ENCODE assay signal across 8 mouse cellular contexts in genomic region chr1:173367356-173368046, GRCm38 (mm10). TPM values are rescaled to one million over a fixed set of nuclear protein-coding genes. Genes with fewer than 3 reads are reported as not detected.
DNase-seq lines count a peak whose midpoint lies in the region; ATAC-seq and TF ChIP-seq lines count a peak whose summit lies in the region.

Cadm3 (minus strand) TSS chr1:173367695.

- H3K27me3 ChIP-seq in E14TG2a.4 (ENCODE audit: insufficient read depth, low read length), result peaks cover 78% of the 10 kb centered on the region
- peaks cover 40% of the 10 kb centered on the region for H3K27me3 ChIP-seq in embryonic facial prominence, embryonic 13.5 days
- H3K27me3 ChIP-seq in heart, embryonic 10.5 days (ENCODE audit: insufficient read depth, poor library complexity, severe bottlenecking), result peaks cover 40% of the 10 kb centered on the region
- H3K27me3 ChIP-seq in midbrain, embryonic 13.5 days, result no peaks in the 10 kb centered on the region

- H3K4me2 ChIP-seq in embryonic facial prominence, embryonic 13.5 days, result peak within 1 kb of the TSS; percentile 95
- H3K4me2 ChIP-seq in midbrain, embryonic 13.5 days (replicated peaks), result peak within 1 kb of the TSS; percentile 84

- H3K36me3 ChIP-seq in E14TG2a.4 (ENCODE audit: insufficient read depth, low read length), result no peaks in the 10 kb centered on the region
- H3K36me3 ChIP-seq in embryonic facial prominence, embryonic 13.5 days, result no peaks in the 10 kb centered on the region
- no peaks in the 10 kb centered on the region for H3K36me3 ChIP-seq in heart, embryonic 10.5 days
- H3K36me3 ChIP-seq in midbrain, embryonic 13.5 days, result no peaks in the 10 kb centered on the region

- peak; percentile 13 for DNase-seq in adrenal gland, postnatal 25 days
- DNase-seq in heart, embryonic 10.5 days (ENCODE audit: low spot score), result peak; percentile 77
- peak; percentile 47 for DNase-seq in left cerebral cortex, adult 11 months (ENCODE audit: low spot score)
- DNase-seq in urinary bladder, adult 2 months (ENCODE audit: low spot score), result no peak
- no peak for DNase-seq in spleen, postnatal 4 days (ENCODE audit: low spot score in 2 of 2)

- H3K9ac ChIP-seq in embryonic facial prominence, embryonic 13.5 days, result peak within 1 kb of the TSS; percentile 76
- peak within 1 kb of the TSS; percentile 96 for H3K9ac ChIP-seq in midbrain, embryonic 13.5 days (replicated peaks)

- WGBS in embryonic facial prominence, embryonic 13.5 days, result under 1% methylated on average over 41 of the region's 46 CpGs
- WGBS in heart, embryonic 10.5 days, result under 1% methylated on average over 37 of the region's 46 CpGs
- under 1% methylated on average over 41 of the region's 46 CpGs for WGBS in midbrain, embryonic 13.5 days

- ATAC-seq in embryonic facial prominence, embryonic 13.5 days (ENCODE audit: insufficient number of reproducible peaks, insufficient read depth, low FRiP score, low TSS enrichment, low read depth), result peak; percentile 52; the same call in 1 of the 2 replicates
- ATAC-seq in midbrain, embryonic 13.5 days, result peak; percentile 88

- H3K4me1 ChIP-seq in E14TG2a.4 (replicated peaks; ENCODE audit: low read depth, low read length), result peaks cover 24% of the 10 kb centered on the region
- peaks cover 18% of the 10 kb centered on the region for H3K4me1 ChIP-seq in embryonic facial prominence, embryonic 13.5 days
- H3K4me1 ChIP-seq in heart, embryonic 10.5 days, result peaks cover 23% of the 10 kb centered on the region
- H3K4me1 ChIP-seq in midbrain, embryonic 13.5 days (replicated peaks), result peaks cover 46% of the 10 kb centered on the region

- H3K27ac ChIP-seq in embryonic facial prominence, embryonic 13.5 days, result 0 out of 2 replicates have a peak within 1 kb of the TSS, but pooled peaks have one; percentile 11
- no peak within 1 kb of the TSS for H3K27ac ChIP-seq in heart, embryonic 10.5 days
- peak within 1 kb of the TSS; percentile 93 for H3K27ac ChIP-seq in midbrain, embryonic 13.5 days

- H3K9me3 ChIP-seq in E14TG2a.4 (ENCODE audit: low read length), result no peaks in the 10 kb centered on the region
- no peaks in the 10 kb centered on the region for H3K9me3 ChIP-seq in embryonic facial prominence, embryonic 13.5 days
- H3K9me3 ChIP-seq in heart, embryonic 10.5 days, result no peaks in the 10 kb centered on the region
- H3K9me3 ChIP-seq in midbrain, embryonic 13.5 days, result no peaks in the 10 kb centered on the region

- peak within 1 kb of the TSS; percentile 87 for H3K4me3 ChIP-seq in E14TG2a.4 (replicated peaks; ENCODE audit: low read length)
- peak within 1 kb of the TSS; percentile 69 for H3K4me3 ChIP-seq in embryonic facial prominence, embryonic 13.5 days
- H3K4me3 ChIP-seq in heart, embryonic 10.5 days, result peak within 1 kb of the TSS; percentile 64
- H3K4me3 ChIP-seq in midbrain, embryonic 13.5 days (replicated peaks), result peak within 1 kb of the TSS; percentile 92

- TF ChIP-seq CTCF in E14TG2a.4 (conservative IDR thresholded peaks at IDR 0.05; ENCODE audit: low read length), result no peak

RNA-seq across cellular contexts. Expression of gene Cadm3, which starts in this region (rescaled TPM):
- total RNA-seq in adrenal gland, postnatal 25 days (2021), result 2.7 and 3.5 TPM in 2 replicates
- polyA plus RNA-seq in embryonic facial prominence, embryonic 13.5 days (2015; fragmentation: Nextera tagmentation; extraction: Ambion mirVana), result 5.2 and 6.1 TPM in 2 replicates
- polyA plus RNA-seq in heart, embryonic 10.5 days (2016; fragmentation: Nextera tagmentation; extraction: Ambion mirVana), result 1.2 and 1.3 TPM in 2 replicates
- polyA plus RNA-seq in midbrain, embryonic 13.5 days (2015; fragmentation: Nextera tagmentation; extraction: Ambion mirVana), result 44.1 and 49.5 TPM in 2 replicates
- 34.3 and 36.2 TPM in 2 replicates for polyA plus RNA-seq in urinary bladder, adult 2 months (2012; rRNA removed)

Comparison
In these comparisons a context has a peak if more than half of its experiments do, and no peak if none do; other contexts are left out.
1. DNase-seq: peak in adrenal gland, postnatal 25 days (single experiment), heart, embryonic 10.5 days (single experiment) and left cerebral cortex, adult 11 months (single experiment); none in urinary bladder, adult 2 months (single experiment) and spleen, postnatal 4 days (0 of 2).
2. Peak in every context shown above with its lines, with median percentiles within 50 percentile points of each other: H3K4me3 ChIP-seq.